Mouse (Mus musculus) Patski (cell line): ENCODE results near the gene Synj2bp. TPM values are rescaled to one million over a fixed set of nuclear protein-coding genes. Genes with fewer than 3 reads are reported as not detected.
"Not testable (repeated sequence)": the region's sequence is repeated elsewhere in the genome, so short reads cannot be mapped to it uniquely, and the experiment has no call there.

Source experiments
- ATAC-seq: fragments of 100-300 bp; one replicate; pipeline ENCODE4 v1.8.0; 2021
- CTCF ChIA-PET: fragments of 350-600 bp; sonication (Branson Sonifier 250); formaldehyde crosslinking; loops from one replicate; lab custom pipeline; 2022; ENCODE audit warnings: inconsistent platforms; lab: Charles Lee
- POLR2A ChIA-PET: fragments of 350-600 bp; sonication (Branson Sonifier 250); formaldehyde crosslinking; loops from one replicate; lab custom pipeline; 2022; ENCODE audit warnings: antibody characterized with exemption, inconsistent platforms; lab: Charles Lee
- DNase-seq: peaks from one replicate; pipeline ENCODE4 v3.0.0-alpha.2; 2011; ENCODE audit warnings: low read depth, low spot score
- H3K27me3 ChIP-seq: fragments of 371-371 bp; one replicate; pipeline ENCODE4 v1.5.1; 2021
- CTCF ChIP-seq: fragments of 100-300 bp; IDR thresholded peaks from one replicate; pipeline ENCODE4 v1.5.1; 2021
- in situ Hi-C: fragments of 300-500 bp; cut with MboI; formaldehyde crosslinking; loops from 3 replicates; pipeline ENCODE4 v1.11.1; 2018; ENCODE audit warnings: low pct_unique_long_range_greater_than_20kb, mixed read lengths
- polyA plus RNA-seq: library from polyadenylated mRNA; unstranded; gene quantifications from one replicate; pipeline ENCODE4 v1.2.3, GENCODE M21; 2021

Synj2bp gene
- 16.5 TPM for polyA plus RNA-seq

DNA sequence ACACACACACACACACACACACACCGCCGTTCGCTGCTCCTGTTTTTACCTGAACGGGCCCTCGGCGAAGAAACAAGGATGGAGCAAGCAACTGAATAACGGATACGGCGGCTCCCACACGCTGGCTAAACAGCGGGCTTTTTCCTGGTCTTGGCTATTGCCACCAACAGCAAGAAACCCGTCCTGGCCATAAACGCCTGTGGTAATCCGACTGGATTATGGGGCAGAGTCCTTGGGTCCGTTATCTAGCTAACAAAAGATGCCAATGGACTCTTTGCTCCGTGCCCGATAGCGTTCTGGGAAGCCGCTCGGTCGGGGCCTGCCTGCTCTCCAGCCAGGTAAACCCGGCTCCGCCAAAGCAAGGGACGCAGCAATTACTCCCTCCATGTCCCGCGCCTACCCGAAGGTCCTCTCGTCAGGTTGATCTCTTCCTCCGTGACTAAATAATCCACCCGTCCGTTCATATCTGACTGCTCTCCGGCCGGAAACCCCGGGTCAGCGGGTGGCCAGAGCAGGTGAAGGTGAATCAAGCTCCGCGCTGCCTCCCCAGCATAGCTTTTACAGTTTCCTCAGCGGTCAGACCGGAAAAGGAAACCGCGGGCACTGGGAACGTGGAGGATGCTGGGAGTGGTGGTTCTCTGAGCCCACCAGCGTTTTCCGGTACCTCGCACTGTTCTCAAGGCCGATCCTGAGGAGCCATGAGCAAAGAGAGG, at the start of gene Synj2bp, which contains the start of gene Gm20498:
Synj2bp (minus strand) TSS at position 596 of the 713 bp plus-strand sequence.
Gm20498 (minus strand) TSS at position 590 of the 713 bp plus-strand sequence.
- POLR2A ChIA-PET = no interaction called here

GRCm38 (mm10) chr12:81568374-81568773, 35.7 kb upstream of the Synj2bp start, which contains the start of gene Adam21:
Gene Adam21, minus strand, starts transcription at chr12:81568474.
- CTCF ChIA-PET = no interaction called here
- POLR2A ChIA-PET = no interaction called here
- H3K27me3 ChIP-seq = no peaks in the 10 kb centered on the region
- DNase-seq (no peak), ATAC-seq (no peak)
- no peak for TF ChIP-seq CTCF
- in situ Hi-C loops = no loop called here

More for the DNA sequence above, at the start of gene Synj2bp, which contains the start of gene Gm20498:
- peak; percentile 99 for ATAC-seq
- CTCF ChIA-PET = no interaction called here
- in situ Hi-C loops = no loop called here
- no peaks in the 10 kb centered on the region for H3K27me3 ChIP-seq
- peak; percentile 31 for DNase-seq
- no peak for TF ChIP-seq CTCF

DNA sequence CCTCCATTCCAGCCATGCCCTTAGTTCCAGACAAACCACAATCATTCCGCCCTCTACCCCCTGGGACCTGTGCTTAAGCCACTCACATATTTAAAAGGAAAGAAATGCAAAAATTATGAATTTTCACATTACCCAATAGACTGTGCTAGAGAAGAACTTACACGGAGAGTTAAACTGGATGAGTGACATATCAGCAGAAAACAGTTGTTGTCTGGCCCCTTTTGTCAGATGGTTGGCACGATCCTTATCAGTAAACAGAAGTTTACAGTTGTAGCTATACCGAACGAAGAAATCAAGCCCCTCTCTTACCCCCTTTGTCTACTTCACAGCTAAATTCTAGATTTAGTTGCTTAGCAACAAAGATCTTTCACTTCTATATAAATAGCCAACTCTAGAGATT, 35.2 kb upstream of the Synj2bp start:
- in situ Hi-C loops = no loop called here

GRCm38 (mm10) chr12:81564173-81564572, 31.5 kb upstream of the Synj2bp start:
- ChIA-PET POLR2A (no interaction called here), CTCF (no interaction called here)
- DNase-seq (no peak), ATAC-seq (no peak)
- TF ChIP-seq CTCF = no peak
- no peaks in the 10 kb centered on the region for H3K27me3 ChIP-seq
- in situ Hi-C loops = no loop called here

More for the DNA sequence above, 35.2 kb upstream of the Synj2bp start:
- ChIA-PET POLR2A (no interaction called here), CTCF (no interaction called here)
- ATAC-seq (no peak), DNase-seq (no peak)
- no peaks in the 10 kb centered on the region for H3K27me3 ChIP-seq
- no peak for TF ChIP-seq CTCF

- DNase-seq (no peak), ATAC-seq (no peak)
- in situ Hi-C loops = no loop called here
- TF ChIP-seq CTCF = no peak
- no peaks in the 10 kb centered on the region for H3K27me3 ChIP-seq
- CTCF ChIA-PET = no interaction called here
- POLR2A ChIA-PET = no interaction called here
Measured at GRCm38 (mm10) chr12:81549286-81549685, 16.6 kb upstream of the Synj2bp start.

DNA sequence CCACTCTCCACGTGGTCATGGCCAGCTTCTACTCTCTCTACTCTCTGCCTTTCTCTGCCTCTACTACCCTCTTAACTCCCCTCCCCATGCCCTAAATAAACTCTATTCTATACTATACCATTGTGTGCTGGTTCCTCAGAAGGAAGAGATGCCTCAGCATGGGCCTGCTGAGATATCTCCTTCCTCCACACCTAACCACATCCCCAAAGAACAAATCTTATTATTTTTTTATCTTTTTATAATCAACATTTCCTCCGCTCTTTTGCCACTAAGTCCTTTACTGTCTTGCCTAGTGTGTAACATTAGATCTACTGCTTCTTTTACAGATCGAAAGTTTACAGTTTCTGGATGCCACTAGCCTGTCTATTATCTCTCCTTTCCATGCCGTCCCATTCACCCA, 14.5 kb upstream of the Synj2bp start:
- POLR2A ChIA-PET = no interaction called here
- ATAC-seq (no peak), DNase-seq (no peak)
- CTCF ChIA-PET = no interaction called here
- no peak for TF ChIP-seq CTCF
- in situ Hi-C loops = no loop called here
- H3K27me3 ChIP-seq = no peaks in the 10 kb centered on the region

DNA sequence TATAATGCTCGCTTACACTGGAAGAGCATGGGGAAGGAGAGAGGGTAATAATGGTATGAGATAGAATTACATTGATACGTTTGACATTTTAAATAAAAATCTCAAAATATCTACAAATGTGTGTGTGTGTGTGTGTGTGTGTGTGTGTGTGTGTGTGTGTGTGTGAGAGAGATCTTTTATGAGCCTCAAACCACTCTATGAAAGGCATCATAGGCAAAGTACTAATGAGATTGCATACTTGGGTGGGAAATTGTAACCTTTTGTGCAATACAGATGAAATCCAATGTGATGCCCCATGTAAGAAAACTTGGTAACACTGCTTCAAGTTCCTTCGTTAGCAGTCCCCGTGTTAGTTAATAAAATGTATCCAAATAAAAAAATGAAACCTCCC, 313 bp upstream of the Synj2bp start:
- ATAC-seq = no peak
- no peak for TF ChIP-seq CTCF
- DNase-seq = no peak
- ChIA-PET POLR2A (no interaction called here), CTCF (no interaction called here)
- in situ Hi-C loops = no loop called here
- no peaks in the 10 kb centered on the region for H3K27me3 ChIP-seq

GRCm38 (mm10) chr12:81530587-81530986, 2.1 kb downstream of the Synj2bp start:
- DNase-seq, POLR2A ChIA-PET, CTCF ChIA-PET, H3K27me3 ChIP-seq, in situ Hi-C loops, ATAC-seq: not testable (repeated sequence)

DNA sequence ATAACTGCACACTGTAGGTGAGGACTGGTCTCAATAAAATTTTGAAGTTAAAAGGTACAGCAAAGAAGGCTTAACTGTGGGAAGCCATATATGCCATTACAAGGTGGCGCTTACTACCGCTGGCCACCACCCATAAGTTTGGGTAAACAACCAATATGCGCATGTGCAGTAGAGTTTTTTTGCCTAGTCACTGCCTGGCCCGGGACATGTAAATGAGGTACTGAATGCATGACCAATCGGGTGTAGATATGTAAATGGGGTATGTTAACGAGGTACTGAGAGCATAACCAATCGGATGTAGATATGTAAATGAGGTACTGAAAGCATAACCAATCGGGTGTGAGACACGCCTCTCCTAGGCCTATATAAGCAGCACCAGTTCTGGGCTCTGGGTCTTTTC, 35.8 kb downstream of the Synj2bp start:
- ATAC-seq, POLR2A ChIA-PET, in situ Hi-C loops: not testable (repeated sequence)

GRCm38 (mm10) chr12:81490491-81490890, 42.2 kb downstream of the Synj2bp start:
- TF ChIP-seq CTCF = no peak
- in situ Hi-C loops = no loop called here
- ChIA-PET CTCF (no interaction called here), POLR2A (no interaction called here)
- H3K27me3 ChIP-seq = no peaks in the 10 kb centered on the region
- ATAC-seq (no peak), DNase-seq (no peak)

More for the DNA sequence above, 35.8 kb downstream of the Synj2bp start:
- H3K27me3 ChIP-seq, DNase-seq, CTCF ChIA-PET: not testable (repeated sequence)

- ChIA-PET CTCF (no interaction called here), POLR2A (no interaction called here)
- DNase-seq (no peak), ATAC-seq (no peak)
- H3K27me3 ChIP-seq = no peaks in the 10 kb centered on the region
- no peak for TF ChIP-seq CTCF
- in situ Hi-C loops = no loop called here
Measured at GRCm38 (mm10) chr12:81485311-81485710, 47.4 kb downstream of the Synj2bp start.

DNA sequence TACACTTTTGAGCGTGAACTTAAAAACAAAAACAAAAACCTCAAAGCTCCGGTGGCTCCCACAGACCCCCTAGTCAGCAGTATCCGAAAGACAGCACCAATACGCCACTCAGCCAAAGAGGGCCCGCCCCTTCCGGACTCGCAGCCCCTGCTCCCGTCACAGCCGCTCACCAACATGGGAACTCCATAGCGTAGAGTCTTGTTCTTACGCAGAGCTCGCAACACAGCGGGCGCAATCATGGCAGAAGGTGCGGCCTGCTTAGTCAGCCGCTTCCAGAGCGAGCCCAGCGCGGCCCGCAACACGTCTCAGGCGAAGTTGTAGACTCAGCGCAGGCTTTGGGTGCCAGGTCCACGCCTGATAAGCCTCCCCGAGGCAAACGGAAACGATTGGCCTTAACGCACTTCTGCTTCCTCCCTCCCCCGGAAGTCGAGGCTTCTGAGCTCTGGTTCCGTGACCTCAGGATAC, 48.0 kb downstream of the Synj2bp start, which contains the start of gene Cox16:
Cox16 (minus strand) TSS at position 401 of the 465 bp plus-strand sequence.
- ChIA-PET CTCF (no interaction called here), POLR2A (no interaction called here)
- no peaks in the 10 kb centered on the region for H3K27me3 ChIP-seq
- TF ChIP-seq CTCF = no peak
- ATAC-seq (peak; percentile 71), DNase-seq (no peak)
- in situ Hi-C loops = no loop called here
